Mouse (Mus musculus): ENCODE data around the gene Plscr1.

The Plscr1 gene

DNA sequence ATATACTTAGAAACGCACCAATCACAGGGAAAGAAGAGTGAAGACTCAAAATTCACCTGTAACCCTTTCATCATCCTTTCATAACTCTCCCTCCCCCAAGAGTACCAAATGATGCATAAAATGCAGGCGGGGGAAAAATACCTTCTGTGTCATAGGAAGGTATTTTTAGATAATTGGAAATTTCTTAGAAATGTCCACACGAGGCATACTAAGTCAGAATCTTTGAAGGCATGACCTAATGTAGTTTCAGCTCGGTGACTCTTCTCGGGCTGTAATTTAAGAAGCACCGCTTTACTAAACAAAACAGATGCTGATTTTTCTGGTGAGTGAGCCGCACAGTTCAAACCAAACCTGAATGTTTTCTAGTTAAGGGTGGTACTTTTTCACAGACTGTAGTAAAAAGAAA lies at the start of gene Plscr1:
Gene Plscr1 (plus strand): TSS at position 304 of the 406 bp plus-strand sequence.
- no peak for DNase-seq (ENCODE audit: low read depth in 2 of 2, low spot score in 2 of 2)

DNA sequence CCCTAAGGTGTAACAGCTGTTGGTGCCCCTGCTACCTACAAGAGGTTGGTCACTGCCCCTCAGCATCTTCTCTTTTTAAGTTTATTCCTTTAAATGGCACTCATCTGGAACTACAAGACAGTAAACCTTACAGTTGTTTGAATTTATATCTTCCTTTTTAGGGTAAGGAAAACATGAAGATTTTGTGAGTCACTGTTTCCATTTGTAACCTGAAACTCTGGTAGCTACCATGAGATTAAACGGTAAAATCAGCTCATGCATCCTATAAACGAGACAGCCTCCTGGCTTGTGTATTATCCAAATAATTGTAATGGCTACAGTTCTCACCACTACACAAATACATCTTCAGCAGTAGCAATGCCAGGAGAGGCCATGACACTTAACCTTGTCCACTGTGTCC lies 45.2 kb upstream of the Plscr1 start:
- DNase-seq (ENCODE audit: low read depth in 2 of 2, low spot score in 2 of 2): no peak

DNA sequence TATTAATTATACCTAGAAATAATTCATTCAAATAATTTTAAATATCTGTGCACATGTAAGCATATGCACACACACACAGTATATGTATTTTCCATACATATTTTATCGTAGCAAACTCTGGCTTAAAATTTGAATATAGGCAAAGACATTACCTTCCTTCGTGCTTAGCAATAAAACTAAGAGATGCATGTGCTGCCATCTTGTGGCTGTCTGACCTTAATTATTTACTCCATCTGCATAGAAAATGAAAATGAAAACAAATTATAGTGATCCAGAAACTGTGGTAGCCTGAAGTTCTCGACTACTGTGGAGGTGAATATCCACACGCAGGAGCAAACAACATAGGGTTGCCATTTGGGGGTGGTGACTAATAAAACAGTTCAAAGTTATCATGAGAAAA lies 42.2 kb upstream of the Plscr1 start:
- DNase-seq (ENCODE audit: low read depth in 2 of 2, low spot score in 2 of 2): no peak

DNA sequence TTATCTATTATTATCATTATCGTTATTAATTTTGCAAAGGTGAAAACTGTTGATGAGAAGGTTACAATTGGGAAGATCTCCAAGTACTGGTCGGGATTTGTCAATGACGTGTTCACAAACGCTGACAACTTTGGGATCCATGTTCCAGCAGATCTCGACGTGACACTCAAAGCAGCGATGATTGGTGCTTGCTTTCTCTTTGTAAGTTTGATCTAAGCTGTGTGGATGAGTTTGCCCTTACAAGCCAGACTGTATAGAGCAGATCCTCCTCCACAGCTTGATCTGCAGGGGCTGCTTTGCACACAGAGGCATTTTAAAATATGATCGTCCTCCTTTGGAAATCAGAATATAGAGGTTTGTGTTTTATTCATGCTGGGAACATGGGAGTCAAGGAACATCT lies 41.8 kb upstream of the Plscr1 start:
- DNase-seq (ENCODE audit: low read depth in 2 of 2, low spot score in 2 of 2): no peak

DNA sequence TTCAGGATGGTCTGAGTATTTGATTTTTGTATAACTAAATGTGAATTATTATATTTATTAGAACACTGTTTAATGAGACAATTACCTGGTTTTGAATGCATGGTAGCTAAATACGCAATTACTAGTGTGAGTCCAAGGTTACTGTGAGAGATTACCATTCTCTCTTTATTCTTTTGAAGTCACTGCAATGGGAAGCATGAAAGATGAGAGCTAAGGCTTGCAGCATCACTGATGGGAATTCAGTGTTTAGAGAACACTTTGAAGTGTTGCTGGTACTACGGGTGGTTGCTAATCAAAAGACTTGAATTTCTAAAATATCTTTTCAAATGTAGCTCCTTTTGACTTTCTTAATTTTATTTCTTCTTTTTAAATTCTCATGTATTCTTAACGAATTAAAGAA lies 39.7 kb upstream of the Plscr1 start:
- DNase-seq (ENCODE audit: low read depth in 2 of 2, low spot score in 2 of 2): no peak

DNA sequence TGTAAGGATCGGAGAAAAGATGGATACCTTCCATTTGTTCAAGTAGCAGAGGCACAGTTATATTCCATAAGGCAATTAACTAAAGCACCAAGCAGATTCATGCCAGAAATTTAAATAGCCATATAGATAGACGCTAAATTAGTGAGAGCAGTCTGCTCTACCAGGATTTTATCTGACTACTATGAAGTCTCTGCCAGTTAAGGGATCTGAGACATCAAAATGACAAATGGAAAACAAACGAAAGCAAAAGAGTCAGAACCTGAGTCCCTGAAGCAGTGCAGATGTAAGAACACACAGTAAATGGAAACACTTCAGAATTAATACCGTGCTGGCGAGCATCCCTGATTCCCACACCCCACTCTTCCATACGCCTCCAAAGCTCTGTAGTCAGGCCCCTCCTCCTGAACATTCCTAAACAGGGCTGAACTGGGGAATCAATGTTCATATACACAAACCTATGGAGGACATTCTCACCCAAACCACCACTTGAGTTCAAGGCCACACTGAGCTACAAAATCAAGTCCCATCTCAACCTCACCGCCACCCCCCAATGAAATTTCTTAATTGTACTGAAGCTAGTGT lies 39.1 kb upstream of the Plscr1 start:
- DNase-seq (ENCODE audit: low read depth in 2 of 2, low spot score in 2 of 2): no peak

DNA sequence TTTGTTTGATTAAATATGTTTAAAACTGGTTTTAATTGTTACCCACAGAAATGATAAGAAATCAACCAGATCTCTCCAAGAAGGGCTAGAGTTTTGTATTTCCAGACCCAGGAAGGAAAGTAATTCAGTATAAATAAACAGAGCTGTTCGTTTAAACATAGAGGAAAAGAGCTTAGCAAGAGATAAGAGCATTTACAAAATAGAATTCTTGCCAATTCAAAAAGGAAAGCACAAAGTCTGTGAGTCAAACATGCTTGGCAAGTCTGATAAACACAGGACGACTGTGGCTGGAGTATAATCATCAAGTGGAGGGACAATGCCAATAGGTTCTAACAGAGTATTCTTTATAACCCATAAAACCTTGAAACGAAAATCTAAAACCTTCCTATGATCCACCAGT lies 38.5 kb upstream of the Plscr1 start:
- no peak for DNase-seq (ENCODE audit: low read depth in 2 of 2, low spot score in 2 of 2)

DNA sequence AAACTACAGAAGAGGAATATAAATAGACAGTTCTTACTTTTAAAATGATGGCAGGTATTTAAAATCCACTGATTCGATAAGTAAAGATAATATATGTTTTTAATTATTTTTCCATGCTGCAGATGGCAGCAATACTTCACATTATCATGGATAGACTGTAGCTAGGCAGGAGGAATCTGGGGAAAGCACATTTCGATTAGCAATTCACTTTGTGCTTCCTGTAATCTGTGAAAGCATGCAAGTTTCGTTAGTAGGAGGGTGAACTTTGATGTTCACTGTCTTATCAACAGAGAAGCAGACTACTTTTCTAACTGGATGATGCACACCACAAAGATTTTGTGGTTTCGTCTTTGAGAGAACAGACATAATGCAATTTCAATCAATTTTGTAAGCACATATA lies 32.1 kb upstream of the Plscr1 start:
- no peak for DNase-seq (ENCODE audit: low read depth in 2 of 2, low spot score in 2 of 2)

DNA sequence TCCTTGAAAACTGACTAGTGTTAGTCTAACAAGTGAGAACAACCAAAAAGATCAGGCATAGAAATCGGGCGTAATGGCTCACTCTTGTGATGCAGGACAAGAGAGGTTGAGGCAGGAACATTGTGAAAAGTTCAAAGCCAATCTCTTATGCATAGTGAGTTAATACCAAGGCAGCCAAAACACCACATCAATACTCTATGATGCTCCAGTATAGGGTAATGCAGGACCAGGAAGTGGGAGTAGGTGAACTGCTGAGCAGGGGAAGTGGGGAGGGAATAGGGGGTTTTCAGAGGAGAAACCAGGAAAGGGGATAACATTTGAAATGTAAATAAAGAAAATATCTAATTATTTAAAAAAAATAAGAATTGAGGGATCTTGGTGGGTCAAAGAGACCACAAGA lies 31.7 kb upstream of the Plscr1 start:
- no peak for DNase-seq (ENCODE audit: low read depth in 2 of 2, low spot score in 2 of 2)

DNA sequence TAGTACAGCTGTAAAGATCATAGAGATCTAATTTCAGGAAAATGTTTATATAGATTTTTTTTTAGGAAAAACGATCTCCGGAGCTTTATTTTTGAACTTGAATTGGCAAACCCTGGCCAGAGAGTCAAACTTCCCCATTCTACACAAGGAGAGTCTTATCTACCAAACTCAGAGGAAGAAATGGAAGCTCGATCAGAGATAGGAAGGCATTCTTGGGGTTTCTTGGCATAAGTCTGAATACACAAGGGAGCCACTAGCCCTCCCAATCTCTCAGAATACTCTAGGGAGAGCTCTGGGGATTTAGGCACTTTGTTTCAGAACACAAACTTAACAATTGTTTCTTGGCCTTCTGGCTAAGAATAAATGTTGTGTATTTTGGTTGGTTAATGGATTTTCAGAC lies 29.4 kb upstream of the Plscr1 start:
- DNase-seq (ENCODE audit: low read depth in 2 of 2, low spot score in 2 of 2): no peak

DNA sequence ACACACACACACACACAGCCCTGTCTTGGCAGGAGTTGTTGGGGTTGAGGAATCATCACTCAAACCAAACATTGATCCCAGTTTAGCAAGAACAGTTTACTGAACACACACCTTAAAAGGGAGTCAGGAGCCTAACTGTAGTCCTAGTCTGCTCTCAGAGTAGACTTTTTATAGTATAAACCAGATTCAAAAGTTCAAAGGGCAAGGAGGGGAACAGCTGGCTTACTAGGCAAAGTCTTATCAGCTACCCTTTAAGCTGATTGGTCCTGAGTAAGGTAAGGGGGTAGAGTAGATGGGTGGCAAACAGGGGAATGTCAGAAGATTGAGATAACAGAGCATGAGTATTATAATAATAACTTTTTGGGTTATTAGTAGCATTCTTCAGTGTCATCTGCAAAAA lies 28.1 kb upstream of the Plscr1 start:
- DNase-seq (ENCODE audit: low read depth in 2 of 2, low spot score in 2 of 2): no peak

DNA sequence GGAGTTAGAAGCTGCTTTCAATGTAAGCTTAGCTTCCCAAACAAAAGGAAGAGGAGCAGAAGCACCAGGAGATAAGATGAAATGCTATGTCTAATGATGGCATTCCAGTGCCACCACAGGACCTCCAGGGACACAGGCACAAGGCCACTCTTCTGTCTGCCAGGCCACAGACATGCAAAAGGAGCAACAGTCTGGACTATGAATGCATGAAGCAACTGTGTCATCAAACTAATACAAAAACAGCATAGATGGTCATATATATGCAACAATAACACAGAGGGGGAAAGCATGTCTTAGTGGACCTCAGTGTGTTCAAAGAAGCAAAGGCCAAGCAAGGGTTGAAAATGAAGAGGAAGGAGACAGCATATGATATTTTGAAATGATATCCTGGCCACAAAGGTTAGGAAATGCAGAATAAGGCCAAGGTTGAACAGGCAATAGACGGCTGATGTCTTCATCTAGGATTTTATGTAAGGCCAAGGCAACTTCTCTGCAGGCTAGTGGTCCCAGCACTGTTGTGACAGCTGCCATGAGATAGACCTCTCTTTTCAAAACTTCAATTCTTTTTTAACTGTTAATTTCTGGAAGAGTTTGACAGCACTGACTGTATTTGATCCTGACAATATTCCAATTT lies 24.8 kb upstream of the Plscr1 start:
- DNase-seq (ENCODE audit: low read depth in 2 of 2, low spot score in 2 of 2): no peak

DNA sequence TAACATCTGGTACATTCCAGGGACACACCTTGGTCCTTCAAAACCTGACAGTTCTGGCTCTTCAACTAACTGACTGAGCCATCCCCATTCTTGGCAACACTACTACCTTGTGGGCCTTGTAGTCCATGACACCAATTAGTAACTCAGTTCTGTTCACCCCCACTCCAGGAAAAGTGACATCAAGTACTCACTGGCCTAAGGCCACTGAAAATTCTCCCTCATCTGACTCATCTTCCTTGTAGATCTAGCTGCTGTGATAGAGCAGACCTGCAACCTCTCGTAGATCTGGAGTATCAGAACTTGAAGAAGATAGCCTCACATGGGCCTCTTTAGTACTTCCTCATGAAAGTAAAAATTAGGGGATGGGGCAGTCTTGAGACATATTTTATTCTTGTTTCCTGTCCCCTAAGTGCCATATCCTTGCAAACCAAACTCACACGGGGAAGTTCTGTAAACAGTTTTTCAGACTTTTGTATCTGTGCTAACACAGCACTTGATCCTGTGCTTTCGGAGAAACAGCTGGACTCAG lies 23.4 kb upstream of the Plscr1 start:
- no peak for DNase-seq (ENCODE audit: low read depth in 2 of 2, low spot score in 2 of 2)

DNA sequence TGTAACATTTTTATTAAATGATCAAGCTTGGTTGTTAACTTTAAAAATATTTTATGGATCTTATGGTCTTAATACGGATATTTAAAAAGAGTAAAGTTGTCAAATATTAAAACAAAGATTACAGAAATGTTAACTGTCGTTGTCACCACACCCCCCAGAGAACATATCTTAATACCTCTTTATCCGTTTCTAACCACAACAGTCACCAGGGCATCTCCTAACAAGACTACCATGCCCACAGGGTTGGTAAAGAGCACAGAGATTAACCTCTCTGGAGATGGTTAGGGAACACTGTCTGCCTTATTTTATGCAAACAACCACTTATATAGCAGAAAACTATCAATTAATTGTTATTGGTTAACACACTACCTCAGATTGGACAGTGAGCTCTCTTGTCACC lies 22.8 kb upstream of the Plscr1 start:
- no peak for DNase-seq (ENCODE audit: low read depth in 2 of 2, low spot score in 2 of 2)

DNA sequence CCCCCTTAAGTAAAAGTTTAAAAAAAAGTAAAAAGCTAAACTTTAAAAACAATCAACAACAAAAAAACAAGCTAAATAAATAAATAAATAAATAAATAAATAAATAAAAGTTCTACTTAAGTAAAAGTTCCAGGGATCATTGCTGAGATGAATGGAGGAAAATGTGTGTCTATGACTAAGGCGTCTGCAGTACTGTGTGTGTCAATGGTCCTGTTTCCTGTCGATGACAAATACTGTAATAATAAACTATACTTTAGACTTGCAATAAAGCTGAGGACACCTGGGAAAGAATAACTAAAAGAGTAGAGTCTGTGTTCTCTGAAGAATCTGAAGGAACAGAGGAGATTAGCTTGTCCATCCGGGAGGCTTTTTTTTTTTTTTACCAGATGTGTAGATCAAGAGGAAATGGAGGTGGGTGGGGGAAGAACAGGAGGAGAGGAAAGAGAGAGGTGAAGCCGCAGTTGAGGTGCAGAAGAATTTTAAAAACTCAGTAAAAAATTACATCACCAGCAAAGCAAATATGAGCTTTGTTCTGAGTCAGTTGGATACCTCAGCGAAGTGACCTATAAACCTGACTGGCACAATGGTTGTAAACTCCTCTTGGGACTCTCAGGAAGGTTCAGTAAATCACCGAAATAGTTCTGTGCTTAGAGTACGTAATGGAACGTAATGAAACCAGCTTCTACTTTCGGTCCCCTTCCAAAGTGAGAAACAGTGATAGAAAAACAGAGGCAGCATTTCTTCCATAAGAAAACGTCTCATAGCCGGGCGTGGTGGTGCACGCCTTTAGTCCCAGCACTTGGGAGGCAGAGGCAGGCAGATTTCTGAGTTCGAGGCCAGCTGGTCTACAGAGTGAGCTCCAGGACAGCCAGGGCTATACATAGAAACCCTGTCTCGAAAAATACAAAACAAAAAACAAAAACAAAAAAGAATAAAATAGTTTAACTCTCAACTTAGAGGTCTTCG lies 20.4 kb upstream of the Plscr1 start:
- DNase-seq (ENCODE audit: low read depth in 2 of 2, low spot score in 2 of 2): no peak

DNA sequence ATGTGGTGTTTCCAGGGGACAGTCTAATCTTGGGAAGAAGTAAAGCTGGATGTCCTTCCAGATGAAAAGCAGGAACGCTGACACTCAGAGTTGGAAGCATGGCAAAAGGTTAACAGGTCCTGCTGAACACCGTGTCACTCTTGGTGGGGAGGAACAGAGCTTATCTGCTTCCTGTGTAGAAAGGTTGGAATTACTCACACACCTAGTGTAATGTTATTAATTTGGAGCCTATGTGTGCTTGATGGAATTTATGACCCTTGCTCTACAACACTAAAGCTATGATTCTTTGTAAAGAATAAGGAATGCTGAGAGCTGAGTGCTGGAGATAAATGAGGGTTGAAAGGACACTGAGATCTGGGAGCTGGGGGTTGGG lies 19.7 kb upstream of the Plscr1 start:
- no peak for DNase-seq (ENCODE audit: low read depth in 2 of 2, low spot score in 2 of 2)

DNA sequence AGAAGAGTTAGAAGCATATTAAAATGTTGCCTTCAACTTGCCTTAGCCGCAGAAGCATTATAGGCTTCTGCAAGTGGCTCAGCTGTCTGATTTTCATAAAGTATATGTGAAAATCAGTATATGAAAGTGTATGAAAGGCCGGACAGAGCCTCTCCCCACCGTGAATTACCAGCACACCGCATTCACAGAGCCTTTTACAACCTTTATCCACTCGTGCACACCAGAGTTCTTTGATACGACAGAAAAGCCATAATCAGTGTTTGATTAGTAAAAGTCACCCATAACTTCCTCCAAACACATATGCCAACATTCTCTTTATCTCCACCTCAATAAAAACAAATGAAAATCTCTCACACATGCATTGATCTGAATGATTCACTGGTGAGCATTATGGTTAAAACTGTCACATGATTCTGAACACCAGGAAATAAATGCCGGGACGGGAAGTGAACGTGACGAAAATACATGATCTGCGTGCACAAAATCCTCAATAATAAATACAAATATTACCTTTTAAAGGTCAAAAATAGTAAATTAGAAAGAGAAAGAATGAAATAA lies 14.6 kb upstream of the Plscr1 start:
- no peak for DNase-seq (ENCODE audit: low read depth in 2 of 2, low spot score in 2 of 2)

DNA sequence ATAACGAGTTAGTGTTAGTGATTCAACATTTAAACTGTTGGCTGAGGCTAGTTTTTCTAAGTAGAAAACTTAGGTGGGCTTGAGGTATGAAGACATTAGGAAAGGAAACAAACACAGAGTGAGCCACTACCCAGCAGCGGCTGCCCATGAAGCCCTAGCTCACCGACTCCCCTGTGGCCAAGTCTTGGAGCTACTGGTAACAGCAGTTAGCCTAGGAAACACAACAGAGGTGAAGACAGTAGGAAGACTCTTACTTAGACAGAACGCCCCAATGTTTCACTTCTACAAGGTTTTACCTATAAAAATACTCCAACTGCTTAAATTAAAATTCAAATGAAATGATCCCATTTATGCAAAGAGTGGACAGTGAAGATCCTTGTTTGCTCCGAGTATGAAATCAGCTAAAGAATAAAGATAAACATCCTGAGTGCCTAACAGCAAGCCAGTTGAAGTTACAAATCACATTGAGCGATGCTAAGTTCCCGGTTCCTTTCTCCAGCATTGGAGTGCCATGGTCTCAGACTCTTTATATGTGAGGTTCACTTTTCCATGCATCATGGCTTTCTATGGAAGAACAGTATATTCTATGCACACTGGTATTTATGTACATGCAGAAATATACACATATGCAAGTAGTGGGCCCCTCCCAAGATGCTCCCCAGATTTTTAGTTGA lies 640 bp upstream of the Plscr1 start:
- no peak for DNase-seq (ENCODE audit: low read depth in 2 of 2, low spot score in 2 of 2)

DNA sequence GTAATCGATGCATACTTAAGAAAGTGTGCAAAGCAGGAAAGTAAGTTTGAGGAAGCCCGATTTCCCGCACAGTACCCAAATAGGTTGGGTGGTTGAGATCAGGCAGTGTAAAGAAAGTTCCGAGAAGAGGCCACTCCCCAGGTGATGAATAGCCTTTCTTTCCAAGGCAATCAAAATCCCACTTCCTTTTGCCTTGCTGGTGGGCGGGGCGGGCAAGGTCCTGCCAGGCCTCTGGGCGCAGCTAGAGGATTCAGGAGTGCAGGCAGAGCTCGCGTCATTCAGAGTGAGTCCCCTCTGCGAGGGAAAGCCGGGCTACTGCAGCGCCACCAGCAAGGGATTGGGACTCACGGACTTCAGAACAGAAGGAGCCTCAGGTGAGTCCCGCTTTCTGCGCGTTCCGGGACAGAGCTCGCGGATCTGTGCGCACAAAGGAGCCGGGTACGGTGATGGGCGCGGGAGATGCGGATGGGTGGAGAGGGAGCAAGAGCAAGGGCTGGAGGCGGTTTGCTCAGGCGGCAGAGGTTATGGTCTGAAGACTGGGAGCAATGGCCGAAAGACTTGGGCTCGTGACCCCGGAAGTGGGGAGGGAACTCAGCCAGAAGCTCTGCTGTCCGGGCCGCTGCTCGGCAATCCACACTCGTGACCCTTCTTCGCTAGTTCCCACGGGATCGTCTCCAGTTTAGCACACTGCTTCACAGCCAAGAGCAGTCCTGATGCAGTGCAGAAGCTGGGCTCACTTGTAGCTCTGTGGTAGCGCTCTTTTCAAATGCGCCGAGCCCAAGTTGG lies 630 bp downstream of the Plscr1 start:
- DNase-seq (ENCODE audit: low read depth in 2 of 2, low spot score in 2 of 2): peak in 1 of 2 experiments; percentile 4

DNA sequence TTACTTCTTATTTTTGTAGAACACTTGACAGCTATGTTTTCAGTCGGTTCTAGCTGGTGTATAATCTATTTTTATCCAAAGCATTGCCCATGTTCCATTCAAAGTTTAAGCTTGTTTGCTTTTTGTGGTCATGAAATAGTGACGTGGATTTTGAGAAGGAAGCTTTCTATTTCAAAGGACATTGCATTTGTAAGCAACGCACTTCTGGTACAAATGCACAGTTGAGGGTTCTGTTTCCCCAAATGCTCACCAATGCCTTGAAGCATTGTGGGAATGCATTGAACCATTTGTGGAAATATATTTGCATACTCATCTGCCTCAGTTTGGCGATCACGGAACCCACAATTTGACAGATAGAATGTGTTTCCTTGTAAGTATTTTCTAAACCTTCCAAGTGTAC lies 3.2 kb downstream of the Plscr1 start:
- DNase-seq (ENCODE audit: low read depth in 2 of 2, low spot score in 2 of 2): no peak

Data from CD8-positive naive resting alpha-beta T cell, adult 2 months (primary cell).